Mouse (Mus musculus) olfactory bulb, adult 2 months (tissue): ENCODE data around the gene Tpbgl. TPM values are rescaled to one million over a fixed set of nuclear protein-coding genes. Genes with fewer than 3 reads are reported as not detected.

Experiments used
- H3K27ac ChIP-seq: fragments of 200-500 bp; 2 replicates; pipeline ENCODE4 v1.5.1; 2012; ENCODE audit warnings: low read depth, low read length; ENCODE audit not compliant: insufficient read depth
- H3K4me1 ChIP-seq: fragments of 200-500 bp; 2 replicates; pipeline ENCODE4 v1.6.1; 2012; ENCODE audit warnings: low read length; ENCODE audit not compliant: control insufficient read depth, insufficient read depth
- H3K4me3 ChIP-seq: fragments of 200-500 bp; 2 replicates; pipeline ENCODE4 v1.5.1; 2012; ENCODE audit warnings: mild to moderate bottlenecking, low read depth, low read length, moderate library complexity; ENCODE audit not compliant: insufficient read depth
- CTCF ChIP-seq: fragments of 200-500 bp; IDR thresholded peaks from 2 replicates; pipeline ENCODE4 v1.5.1; 2012; ENCODE audit warnings: low read depth, mild to moderate bottlenecking, low read length, moderate library complexity; ENCODE audit not compliant: insufficient read depth
- POLR2A ChIP-seq: fragments of 200-500 bp; IDR thresholded peaks from 2 replicates; pipeline ENCODE4 v1.6.1; 2012; ENCODE audit warnings: mild to moderate bottlenecking, low read depth, low read length, moderate library complexity; ENCODE audit not compliant: insufficient read depth
- WGBS: fragments of 180-500 bp; shearing (Covaris S2); methylation state at CpG from one replicate; pipeline ENCODE4 v1.1.7; 2018; 5-methylcytosine and 5-hydroxymethylcytosine counted together
- polyA plus RNA-seq: library from polyadenylated mRNA; stranded (reverse); fragments of >200 nt; gene quantifications from 2 replicates; pipeline ENCODE4 v1.2.4, GENCODE M21; 2012; ENCODE audit warnings: low replicate concordance; ENCODE audit not compliant: missing spikeins, insufficient read depth, insufficient read length

Tpbgl gene
- polyA plus RNA-seq, 1 experiment, result not detected

DNA sequence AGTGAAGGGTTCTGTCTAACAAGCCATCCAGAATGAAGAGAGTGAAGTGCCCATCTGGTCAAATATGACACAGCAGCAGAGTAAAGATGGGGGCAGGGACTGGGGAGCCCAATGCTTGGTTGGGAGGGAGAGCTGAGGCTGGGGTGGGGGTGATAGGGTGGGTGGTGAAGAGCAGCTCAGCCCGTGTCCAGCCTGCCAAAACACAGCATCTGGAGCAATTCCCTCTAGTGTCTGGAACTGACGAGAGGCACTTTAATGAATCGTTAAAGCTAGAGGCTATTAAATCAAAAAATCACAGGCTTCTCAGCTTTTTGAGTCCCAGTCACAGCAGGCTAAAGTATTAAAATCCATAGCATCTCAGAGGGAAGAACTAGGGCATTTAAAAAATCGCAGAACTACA lies 22.7 kb upstream of the Tpbgl start:
- WGBS, result 37% methylated on average over 4 of the region's 4 CpGs
- peaks cover 3% of the 10 kb centered on the region; the same call in 1 of the 2 replicates for H3K4me1 ChIP-seq
- H3K4me3 ChIP-seq, result no peak overlapping the region
- TF ChIP-seq CTCF (no peak), POLR2A (no peak)
- H3K27ac ChIP-seq, result no peak overlapping the region

DNA sequence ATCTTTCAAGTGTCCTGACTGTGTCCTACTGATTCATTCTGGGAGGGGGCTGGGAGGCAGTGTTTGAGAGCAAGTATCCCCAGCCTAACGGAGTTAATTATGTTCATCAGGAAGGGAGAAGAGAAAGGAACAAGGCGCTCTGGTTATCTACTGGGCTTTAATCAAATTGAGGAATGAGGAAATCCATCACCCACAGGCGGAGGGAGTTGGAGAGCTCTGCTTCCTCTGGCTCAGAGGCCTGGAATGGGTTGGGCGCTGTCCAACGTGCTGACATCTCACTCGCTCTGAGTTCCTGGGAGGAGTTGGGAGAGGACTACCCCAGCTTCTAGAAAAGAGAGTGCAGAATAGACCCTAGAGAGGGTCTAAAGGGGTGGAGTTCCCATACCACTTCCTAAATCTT lies 21.7 kb upstream of the Tpbgl start:
- WGBS, result 50% methylated on average over 6 of the region's 6 CpGs
- Histone ChIP-seq H3K27ac (no peak overlapping the region), H3K4me3 (no peak overlapping the region), H3K4me1 (peaks cover 3% of the 10 kb centered on the region; the same call in 1 of the 2 replicates)
- TF ChIP-seq CTCF (no peak), POLR2A (no peak)

DNA sequence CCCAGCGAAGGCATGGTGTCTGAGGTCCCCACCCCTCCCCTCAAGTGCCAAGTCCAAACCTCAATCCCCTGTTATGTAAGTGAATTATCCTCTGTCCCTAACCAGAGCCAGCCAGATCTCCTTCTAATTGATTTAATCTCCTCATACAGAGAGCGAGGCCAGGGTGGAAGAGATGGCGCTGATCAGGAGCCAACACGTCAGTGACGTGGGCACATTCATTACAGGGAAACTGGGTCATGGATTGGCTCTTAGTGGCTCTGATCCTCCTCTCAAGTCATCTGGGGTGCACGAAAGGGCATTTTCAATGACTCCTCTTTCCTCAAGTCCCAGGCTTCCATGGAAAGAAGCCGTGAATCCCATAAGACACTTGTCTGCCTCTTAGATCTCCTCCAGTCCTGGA lies 17.8 kb upstream of the Tpbgl start:
- no peak for TF ChIP-seq POLR2A
- TF ChIP-seq CTCF, result no peak
- Histone ChIP-seq H3K4me1 (peaks cover 6% of the 10 kb centered on the region), H3K4me3 (no peak overlapping the region), H3K27ac (no peak overlapping the region)
- 82% methylated on average over 7 of the region's 7 CpGs for WGBS

DNA sequence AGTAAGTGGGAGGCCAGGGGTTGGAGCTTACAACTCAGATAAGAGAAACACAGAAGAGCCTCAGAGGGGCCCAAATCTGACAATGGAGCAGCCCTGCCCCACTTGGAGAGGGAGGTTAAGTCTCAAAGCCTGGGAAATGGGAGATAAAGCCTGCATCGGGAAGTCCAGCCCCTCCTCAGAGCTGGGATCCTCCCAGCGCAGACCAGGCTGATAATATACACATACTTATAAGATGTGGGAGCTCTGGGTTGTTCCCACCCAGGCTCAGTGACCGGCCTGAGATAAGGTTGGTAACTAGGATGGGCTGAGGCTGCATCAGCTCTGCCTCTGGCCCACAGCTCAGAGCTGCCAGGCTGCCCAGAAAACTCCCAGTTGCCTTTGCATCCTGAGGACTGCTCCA lies 15.2 kb upstream of the Tpbgl start:
- WGBS, result 76% methylated on average over 3 of the region's 3 CpGs
- Histone ChIP-seq H3K27ac (no peak overlapping the region), H3K4me3 (no peak overlapping the region), H3K4me1 (peaks cover 6% of the 10 kb centered on the region)
- TF ChIP-seq POLR2A (no peak), CTCF (no peak)

DNA sequence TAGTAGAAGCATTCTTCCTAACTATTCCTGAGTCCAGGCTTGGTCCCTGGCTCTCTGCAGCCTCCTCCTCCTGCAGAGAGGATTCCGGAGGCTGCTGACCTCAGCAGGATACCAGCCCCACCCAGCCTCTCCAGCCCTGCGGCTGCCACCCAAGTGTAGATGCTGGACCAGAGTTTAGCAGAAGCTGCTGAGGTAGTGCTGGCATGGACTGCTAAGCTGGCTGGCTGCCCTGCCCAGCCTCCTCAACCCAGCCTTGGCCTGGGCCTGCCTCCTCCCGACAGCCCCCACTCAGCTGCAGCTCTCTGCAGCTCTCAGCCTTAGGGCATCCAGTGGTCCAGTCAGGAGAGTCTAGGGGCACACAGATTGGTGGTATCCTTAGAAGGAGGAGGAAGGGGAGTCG lies 14.3 kb upstream of the Tpbgl start:
- TF ChIP-seq POLR2A, result no peak
- no peak for TF ChIP-seq CTCF
- peaks cover 6% of the 10 kb centered on the region for H3K4me1 ChIP-seq
- no peak overlapping the region for H3K4me3 ChIP-seq
- H3K27ac ChIP-seq, result no peak overlapping the region
- 53% methylated on average over 4 of the region's 4 CpGs for WGBS

DNA sequence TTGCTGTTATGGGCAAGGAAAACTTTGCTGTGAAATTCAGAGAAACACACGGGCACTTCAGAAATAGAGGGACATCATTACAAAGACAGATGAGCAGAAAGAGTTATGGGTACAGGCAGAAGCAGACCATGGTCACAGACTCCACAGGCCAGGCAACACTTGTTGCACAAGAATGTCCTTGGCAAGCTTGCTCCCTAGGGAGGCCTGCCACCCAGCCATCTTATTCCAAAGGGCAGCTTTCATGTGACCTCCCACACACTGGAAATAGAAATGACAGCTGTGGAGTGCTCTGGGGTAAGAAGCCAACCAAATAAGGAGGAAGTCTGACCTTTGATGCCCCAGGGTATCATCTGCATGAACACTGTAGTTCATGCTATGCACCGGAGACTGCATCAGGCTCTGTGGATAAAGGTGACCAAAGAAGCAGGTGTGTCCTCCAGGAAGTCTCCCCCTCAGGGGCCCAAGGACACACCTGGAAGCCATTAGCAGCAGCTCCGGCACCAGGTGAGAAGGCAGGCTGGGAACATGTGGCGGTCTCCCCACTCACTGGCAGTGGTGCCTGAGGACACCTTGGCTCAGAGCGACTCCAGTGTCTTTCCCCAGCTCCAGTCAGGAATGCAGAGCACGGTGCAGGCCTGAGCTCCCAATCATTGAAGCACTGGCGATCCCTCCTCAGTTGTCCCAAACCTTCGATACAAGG lies 7.2 kb upstream of the Tpbgl start:
- TF ChIP-seq CTCF (no peak), POLR2A (no peak)
- no peak overlapping the region for H3K4me3 ChIP-seq
- H3K4me1 ChIP-seq, result peaks cover 6% of the 10 kb centered on the region; the same call in 1 of the 2 replicates
- no peak overlapping the region for H3K27ac ChIP-seq
- 90% methylated on average over 8 of the region's 8 CpGs for WGBS

DNA sequence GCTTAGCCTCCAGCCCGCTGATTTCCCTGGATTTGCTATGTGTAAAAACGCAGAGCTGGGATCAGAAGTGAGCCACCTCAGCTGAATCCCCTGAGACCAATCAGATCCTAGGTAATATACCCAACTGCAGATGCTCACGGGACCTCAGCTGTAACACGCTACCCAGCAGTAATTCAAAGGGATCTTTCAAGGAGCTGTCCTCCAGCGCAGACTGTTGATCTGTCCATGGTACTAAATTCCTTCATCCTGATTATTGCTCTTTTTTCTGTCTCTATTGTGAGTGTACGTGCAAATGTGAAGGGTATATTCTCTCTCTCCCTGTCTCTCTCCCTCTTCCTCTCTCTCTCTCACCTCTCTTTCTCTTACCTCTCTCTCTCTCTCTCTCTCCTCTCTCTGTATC lies 5.4 kb upstream of the Tpbgl start:
- Histone ChIP-seq H3K27ac (no peak overlapping the region), H3K4me1 (peaks cover 7% of the 10 kb centered on the region)
- WGBS, result 66% methylated on average over 6 of the region's 6 CpGs

DNA sequence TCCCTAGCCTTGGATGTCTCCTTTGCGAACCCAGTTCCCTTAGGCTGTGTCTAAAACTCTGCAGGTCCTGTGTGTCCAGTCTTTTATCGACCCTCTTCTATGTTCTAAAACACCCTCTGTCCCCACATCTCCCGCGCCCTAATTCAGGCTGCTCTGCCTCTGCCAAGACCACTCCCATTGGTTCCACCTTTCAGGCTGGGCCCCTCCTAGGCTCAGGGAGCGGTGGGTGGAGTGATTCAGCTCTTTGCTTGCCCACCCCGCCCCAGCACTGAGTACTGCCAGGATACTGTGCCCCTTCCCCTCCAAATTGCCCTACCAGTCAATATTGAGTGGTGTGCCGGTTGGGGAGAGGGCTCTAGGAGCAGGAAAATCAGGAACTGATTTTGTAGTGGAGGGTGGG lies 463 bp upstream of the Tpbgl start:
- H3K4me3 ChIP-seq, result no peak overlapping the region
- TF ChIP-seq CTCF (no peak), POLR2A (no peak)
- no peak overlapping the region for H3K27ac ChIP-seq
- 41% methylated on average over 7 of the region's 7 CpGs for WGBS
- peaks cover 22% of the 10 kb centered on the region for H3K4me1 ChIP-seq

More for the DNA sequence above, 5.4 kb upstream of the Tpbgl start:
- no peak for TF ChIP-seq POLR2A
- no peak for TF ChIP-seq CTCF
- no peak overlapping the region for H3K4me3 ChIP-seq

DNA sequence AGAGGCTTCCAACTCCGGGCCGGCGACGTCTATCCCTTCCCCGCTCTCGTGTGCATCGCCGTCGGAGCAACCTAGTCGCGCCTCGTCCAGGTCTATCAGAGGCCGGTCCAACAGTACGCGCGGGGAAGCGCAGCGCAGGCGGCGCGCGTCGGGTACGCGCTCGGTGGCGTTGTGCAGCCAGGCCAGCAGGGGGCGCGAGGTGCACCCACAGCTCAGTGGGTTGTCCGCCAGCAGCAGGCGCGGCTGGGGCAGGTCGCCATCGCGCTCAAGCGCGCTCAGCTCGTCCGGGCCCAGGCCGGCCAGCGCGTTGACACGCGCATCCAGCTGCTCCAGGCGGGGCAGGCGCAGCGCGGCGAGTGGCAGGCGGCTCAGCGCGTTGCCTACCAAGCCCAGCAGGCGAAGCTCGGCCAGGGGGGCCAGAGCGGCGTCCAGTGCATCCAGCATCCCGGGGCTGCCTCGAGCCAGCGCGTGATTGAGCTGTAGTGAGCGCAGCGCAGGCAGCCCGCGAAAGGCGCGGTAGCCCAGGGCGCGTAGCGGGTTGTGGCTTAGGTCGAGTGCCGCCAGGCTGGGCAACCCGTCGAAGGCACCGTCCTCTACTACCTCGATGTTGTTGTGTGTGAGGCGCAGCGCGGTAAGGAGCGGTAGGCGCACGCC lies 1.1 kb downstream of the Tpbgl start:
- under 1% methylated on average over 81 of the region's 81 CpGs for WGBS
- Histone ChIP-seq H3K4me3 (peak overlapping the region; percentile 47), H3K27ac (no peak overlapping the region), H3K4me1 (peaks cover 22% of the 10 kb centered on the region)
- no peak for TF ChIP-seq POLR2A
- TF ChIP-seq CTCF, result peak; percentile 84

DNA sequence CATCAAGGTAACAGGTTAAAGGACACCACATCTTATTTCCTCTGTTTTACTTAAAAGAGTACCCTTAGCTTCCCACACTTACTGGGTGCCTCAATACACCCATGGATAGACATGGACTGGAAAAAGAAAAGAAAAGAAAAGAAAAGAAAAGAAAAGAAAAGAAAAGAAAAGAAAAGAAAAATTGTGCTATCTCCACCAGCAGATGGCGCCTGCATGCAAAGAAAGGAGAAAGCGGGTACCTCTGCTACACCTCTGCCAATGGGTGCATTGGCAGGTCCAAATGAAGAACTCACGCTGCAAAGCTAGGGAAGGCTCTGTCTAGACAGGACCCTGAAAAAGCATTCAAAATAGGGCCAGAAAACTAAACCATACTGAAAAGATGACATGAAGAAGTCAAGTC lies 8.0 kb downstream of the Tpbgl start:
- 6% methylated on average over 3 of the region's 3 CpGs for WGBS
- no peak overlapping the region for H3K27ac ChIP-seq

More for the DNA sequence above, 8.0 kb downstream of the Tpbgl start:
- H3K4me3 ChIP-seq, result no peak overlapping the region
- H3K4me1 ChIP-seq, result no peaks in the 10 kb centered on the region
- TF ChIP-seq CTCF, result no peak
- TF ChIP-seq POLR2A, result no peak
